Mouse (Mus musculus): ENCODE measurements around the gene Zfp503.

Gene Zfp503

DNA sequence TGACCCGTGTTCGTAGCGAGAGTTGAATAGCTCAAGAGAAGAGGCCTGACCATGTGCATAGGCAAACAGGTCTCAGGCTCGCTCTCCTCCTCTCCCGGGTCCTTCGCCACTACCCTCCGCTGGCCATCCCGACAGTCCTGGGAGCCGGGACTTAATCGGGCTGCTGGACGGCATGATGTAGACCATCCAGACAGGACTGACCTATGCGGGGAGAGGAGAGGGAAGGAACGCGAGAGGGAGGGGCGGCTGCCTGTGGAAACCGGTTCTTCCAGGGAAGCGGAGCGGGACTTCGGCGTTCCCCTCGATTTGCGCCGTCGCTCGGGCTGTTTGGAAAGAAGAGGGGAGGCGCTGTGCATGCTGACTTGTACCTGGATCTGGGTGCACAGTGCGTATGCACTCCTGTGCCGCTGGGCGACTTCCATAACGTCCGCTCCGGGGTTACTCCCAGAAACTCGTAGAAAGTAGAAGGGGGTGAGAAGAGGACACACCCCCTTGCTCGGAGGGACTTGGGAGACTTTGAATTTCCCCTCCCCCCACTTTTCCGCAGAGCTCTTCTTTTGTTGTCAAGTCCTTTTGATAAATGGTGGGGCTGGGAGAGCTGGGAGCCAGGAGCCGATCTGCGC lies at the start of gene Zfp503:
Zfp503 (minus strand) TSS at position 311 of the 623 bp plus-strand sequence.
- DNase-seq (ENCODE audit: extremely low spot score, low spot score) = peak; percentile 85

DNA sequence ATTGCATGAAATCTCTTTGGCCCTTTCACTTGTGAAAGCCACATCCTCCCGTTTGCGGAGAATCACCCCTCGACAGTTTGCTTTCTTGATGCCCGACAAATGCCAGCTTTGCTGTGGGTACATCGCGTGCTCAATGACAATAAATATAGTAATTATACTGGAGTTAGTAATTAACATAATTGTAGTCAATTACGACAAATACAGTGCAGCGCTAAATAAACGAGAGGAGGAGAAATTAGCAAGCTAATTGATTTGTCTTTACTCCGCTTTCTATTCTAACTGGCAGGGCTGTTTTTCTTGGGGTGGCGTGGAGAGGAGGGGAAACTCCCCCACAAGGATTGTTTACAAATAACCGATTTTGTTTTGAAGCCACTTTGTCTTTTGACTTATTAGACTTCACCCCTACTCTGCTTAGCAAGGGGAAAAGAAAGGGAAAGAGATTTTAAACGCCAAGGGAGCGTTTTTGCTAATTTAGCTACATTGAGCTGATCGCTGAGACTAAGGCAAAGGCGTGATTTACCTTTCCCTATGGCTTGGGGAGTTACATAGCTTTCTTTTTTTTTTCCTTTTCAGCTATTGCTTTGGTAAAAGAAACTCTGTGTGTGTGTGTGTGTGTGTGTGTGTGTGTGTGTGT lies 48.2 kb upstream of the Zfp503 start:
- no peak for DNase-seq (ENCODE audit: extremely low spot score, low spot score)

DNA sequence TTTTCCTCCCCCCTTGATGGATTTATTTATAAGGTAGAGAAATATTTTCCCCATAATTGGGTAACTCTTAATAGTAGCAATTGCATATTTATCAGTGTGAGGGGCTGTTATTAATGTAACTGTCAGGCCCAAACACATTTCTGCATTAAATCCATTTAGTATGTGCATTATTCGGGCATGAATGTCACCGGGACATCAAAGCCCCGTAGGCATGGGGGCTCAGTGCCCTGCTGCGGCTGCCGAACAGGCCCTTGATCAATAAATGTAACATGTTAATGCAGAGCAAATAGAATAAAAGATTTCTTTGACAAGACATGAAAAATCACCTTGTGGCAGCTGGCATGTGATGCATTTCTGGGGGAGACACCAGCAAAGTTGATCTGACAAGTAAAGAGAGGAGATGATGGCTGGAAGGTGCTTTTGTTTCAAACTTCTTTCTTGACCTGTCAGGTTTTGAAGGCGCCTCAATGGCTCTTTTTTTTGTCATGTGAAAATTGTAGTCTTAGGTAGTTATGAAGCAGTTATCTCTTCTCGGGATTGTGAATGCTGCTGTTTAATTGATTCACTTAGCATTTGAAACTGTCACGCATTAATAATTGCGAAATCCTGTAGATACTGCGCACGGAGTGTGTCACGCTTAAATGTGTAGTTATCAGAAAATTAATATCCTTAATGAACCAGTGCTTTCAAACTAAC lies 47.5 kb upstream of the Zfp503 start:
- DNase-seq (ENCODE audit: extremely low spot score, low spot score) = no peak

DNA sequence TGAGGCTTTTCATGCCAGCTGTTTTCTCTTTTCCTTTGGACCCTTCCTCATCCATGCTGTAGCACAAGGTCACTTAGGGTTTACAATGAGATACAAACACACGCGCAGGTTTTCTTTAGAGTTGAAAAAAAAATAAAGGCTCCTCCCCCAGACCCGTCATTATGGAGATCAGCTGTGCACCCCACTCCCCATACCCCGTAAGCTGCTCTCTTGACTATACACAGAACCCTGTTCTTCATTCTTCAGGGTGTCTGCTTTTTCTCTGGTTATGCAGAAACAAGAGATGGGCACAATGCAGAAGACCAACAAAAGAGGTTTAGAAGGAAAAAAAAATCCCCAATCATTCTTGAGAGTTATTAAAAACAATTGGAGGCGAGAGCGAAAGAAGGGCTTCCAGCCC lies 46.9 kb upstream of the Zfp503 start:
- DNase-seq (ENCODE audit: extremely low spot score, low spot score) = no peak

DNA sequence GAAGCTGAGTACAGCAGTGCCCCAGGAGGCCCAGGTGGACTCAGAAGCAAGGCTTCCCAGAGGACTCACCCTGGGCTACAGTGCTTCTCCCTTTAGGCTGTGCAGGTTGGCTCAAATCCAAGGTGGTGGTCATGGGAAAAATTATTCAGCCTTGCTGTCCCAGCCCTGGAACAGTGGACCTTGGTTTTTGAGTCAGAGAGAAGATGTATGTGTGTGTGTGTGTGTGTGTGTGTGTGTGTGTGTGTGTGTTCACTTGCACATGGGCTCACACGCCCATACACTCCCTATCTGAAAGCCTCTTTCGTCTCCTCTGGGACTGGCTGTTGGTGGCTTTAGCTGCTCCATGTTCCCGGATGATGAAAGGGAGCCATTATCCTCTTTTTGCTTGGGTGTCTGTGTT lies 46.5 kb upstream of the Zfp503 start:
- no peak for DNase-seq (ENCODE audit: extremely low spot score, low spot score)

DNA sequence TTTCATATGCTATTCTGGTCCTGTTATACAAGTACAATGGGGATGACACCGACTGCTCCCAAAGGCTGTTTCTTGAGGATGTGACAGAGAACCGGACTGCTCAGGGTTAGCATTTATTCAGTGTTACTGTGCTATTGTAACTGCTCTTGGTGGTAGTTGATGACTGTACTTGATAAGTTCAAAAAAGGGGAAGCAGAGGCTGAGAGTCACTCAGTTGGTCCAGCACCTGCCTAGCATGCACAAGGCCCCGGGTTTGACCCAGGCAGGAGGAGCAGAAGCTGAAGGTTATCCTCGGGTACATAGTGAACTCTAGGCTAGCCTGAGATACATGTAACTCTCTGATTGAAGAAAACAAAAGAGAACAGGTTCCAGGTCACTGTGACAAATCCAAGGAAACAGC lies 34.1 kb upstream of the Zfp503 start:
- DNase-seq (ENCODE audit: extremely low spot score, low spot score) = no peak

DNA sequence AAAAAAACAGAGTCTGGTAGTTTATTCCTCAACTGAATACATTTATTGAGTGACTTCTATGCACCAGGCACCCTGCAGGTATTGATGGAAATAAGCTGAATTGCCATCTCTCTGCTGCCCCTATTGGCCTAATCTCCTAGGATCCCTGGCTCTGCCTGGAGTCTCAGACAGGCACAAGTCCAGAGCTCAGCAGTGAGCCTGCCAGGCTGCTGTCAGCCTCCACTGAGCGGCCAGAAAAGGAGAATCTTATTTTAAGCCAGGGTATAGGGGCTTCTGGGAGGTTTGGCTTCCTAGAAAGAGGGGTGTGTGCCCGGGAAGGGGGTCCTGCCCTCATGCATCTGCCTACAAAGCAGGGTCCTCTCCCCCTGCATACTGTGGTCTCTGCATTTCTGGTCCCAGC lies 31.5 kb upstream of the Zfp503 start:
- no peak for DNase-seq (ENCODE audit: extremely low spot score, low spot score)

DNA sequence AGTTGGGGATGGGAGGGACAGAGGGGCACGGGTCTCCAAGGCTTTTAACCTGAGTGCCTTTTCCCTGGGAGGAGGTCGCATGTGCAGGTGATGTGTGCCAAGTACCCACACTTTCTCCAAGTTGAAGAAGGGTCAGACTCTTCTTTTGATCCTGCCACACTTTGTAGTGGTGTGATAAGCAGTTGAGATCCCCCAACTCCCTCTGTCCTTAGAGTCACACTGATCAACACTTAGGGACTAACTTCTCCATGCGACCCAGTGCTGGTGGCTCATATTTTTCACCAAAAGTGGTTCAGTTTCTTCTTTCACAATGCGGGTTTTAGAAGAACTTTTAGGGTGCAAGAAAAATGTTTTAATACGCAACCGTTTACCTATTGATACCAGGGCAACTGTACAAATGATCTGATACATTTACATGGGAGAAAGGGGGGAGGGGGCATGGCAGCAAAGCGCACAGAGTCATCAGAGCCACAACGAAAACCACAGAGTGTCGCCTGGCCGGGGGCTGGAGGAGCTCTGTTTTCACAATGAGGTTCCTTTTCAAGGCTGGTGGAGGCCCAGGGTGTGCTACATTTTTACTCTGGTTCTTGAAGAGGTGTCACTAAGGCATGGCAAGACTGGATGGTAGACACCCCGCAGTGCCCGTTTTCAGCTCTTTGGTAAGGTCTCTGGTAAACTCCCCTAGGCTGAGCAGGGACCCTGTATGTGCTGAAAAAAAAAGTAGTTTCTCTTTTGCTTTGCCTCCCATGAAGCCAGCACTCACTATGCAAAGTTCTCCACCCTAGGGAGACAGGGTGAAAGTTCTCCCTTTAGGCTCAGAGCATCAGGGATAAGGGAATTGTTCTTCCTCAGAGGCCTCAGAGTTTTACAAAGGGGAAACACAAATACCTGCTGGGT lies 30.8 kb upstream of the Zfp503 start:
- no peak for DNase-seq (ENCODE audit: extremely low spot score, low spot score)

DNA sequence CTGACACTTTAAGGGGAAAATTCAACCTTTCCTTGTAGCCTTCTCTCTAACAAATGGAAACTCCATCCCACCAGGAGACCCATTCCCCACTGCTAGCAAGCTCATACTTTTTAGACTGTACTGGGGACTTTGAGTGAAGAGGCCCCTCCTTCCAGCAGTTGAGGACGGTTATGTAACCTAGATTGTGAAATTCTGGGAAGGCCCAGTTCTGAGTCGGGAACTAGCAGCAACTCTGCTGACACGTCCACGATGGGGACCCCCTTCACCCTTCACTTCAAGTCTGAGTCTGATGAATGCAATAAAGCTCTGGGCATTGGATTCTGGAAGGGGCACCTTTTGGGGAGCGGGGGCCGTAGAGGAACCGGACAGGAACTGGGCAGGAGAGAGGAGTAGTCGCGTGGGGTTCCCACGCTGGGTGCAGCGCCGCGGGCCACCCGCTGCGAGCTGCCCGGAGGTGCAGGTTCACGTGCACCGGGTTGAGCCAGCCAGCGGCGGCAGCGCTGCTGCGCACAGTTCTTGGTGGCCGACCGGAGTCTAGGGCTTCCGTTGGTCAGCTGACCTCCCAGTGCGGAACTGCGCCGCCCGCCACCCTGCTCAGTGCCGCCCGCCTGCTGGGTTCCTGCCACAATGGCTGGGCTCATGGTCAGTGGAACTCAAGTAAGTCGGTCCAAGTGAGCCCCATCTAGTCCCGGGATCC lies 30.0 kb upstream of the Zfp503 start, which contains the start of gene Lrmda:
Lrmda (plus strand) TSS at position 461 of the 697 bp plus-strand sequence.
- peak; percentile 69 for DNase-seq (ENCODE audit: extremely low spot score, low spot score)

DNA sequence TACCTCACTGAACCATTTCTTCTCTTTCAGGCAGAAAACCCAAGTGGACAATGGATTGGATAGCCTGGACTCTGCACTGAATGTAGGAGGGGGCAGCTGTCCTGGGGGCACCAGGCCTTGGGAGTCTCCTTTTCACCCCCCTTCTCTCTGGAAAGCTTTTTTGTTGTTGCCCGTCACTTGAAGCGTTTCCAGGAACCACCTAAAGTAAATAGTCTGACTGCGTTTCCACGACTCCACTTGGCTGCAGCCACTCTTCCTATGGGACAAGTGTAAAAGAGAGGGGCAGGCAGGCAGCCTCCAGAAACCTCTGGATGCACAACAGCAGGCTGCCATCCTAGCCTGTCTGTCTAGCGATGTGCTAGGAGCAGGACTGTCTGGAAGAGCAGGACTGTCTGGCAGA lies 27.6 kb upstream of the Zfp503 start:
- no peak for DNase-seq (ENCODE audit: extremely low spot score, low spot score)

DNA sequence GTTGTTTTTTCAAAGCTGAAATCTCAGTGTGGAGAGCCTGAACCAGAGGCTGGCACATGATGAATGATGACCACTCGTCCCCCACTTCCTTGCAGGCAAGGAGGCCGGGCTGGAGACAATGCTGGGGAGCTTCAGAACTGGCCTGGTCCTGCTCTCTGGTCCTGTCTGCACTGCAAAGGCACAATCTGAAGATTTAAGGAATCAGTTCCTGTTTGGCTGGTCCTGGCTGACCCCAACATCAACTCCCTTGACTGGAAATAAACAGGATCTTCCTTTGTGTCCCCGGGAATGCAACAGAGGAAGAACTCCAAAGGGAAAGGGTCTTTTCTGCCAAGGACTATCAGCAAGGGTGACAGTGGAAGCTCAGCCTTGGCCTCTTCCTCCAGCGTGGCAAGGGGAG lies 25.4 kb upstream of the Zfp503 start:
- DNase-seq (ENCODE audit: extremely low spot score, low spot score) = no peak

DNA sequence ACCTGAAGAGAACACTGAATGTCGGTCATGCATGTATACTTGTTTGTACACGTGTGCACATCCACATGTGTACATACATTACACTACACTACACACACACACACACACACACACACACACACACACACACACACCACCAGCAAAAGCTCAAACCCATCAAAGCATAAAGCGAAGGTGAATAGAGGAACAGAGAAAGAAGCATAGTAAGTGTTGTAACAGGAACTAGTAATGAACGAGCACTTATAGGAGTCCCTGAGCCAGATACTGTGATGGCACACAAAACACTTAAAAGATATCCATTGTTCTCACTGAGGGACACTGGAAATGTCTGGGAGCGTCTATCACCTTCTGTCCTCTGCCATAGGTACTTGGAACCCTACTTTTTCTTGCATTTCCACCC lies 24.9 kb upstream of the Zfp503 start:
- no peak for DNase-seq (ENCODE audit: extremely low spot score, low spot score)

DNA sequence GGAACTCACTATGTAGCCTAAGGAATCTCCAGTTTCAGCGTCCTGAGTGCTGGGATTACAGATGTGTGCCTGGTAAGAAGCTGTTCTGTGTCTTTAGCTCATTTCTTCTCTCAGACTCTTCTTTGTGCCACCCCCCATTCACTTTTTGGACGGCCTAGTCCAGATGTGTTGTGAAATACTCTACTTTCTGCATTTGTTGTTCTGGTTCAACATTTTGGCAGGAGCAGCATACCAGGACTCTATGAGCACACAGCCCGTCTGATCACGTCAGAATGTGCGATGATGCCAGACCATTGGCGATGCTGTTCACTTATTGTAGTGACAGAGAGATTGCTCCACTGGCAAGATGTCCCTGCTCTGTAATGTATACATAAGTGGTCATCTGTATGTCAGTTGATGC lies 17.6 kb upstream of the Zfp503 start:
- no peak for DNase-seq (ENCODE audit: extremely low spot score, low spot score)

DNA sequence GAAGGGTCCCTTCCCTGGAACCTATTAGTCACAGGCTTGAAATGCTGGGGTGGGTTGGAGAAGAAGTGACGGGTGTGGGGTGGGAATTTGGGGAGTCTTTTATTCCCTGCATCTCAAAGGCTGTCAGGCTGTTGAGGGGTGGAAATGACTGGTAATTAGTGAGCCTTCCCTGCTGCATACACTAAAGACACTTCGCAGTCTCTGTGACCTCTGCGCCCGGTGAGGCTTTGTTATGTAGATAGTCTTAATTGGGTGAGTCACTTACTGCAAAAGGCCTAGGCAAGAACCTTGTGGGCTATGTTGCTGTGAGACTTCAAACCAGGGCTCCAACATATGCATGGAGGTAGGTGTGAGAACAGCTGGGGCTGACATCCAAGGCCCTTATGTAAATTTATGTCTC lies 15.5 kb upstream of the Zfp503 start:
- no peak for DNase-seq (ENCODE audit: extremely low spot score, low spot score)

DNA sequence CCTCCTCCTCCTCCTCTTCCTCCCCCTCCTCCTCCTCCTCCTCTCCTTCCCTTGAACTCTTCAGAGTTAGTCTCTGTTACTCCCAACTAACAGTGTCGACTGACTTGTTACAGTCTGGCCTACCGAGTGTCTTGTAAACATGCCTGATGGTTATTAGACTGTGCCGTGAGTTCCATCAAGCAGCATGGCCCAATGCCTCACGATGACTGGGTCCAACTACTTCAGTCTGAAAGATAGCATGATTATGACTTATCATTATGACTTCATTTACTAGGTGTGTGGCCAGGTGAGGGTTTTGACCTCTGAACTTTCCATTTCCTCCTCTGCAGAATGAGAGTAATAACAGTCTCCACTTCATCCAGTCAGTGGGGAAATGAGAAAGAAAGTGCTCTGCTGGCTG lies 14.2 kb upstream of the Zfp503 start:
- no peak for DNase-seq (ENCODE audit: extremely low spot score, low spot score)

DNA sequence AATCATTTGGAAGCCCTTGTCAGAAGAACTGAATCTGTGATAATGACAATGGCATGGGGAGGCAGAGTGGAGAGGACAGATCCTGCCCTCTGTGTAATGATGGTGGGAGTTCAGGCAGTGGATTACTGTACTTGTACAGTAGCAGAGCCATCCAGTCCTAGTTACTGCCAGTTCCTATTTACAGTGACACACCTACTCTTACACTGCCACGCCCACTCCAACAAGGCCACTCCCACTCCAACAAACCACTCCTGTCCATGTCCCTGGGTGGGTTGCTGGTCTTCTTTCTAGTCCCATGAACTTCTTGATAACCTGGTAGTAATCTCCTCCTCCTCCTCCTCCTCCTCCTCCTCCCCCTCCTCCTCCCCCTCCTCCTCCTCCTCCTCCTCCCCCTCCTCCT lies 13.8 kb upstream of the Zfp503 start:
- no peak for DNase-seq (ENCODE audit: extremely low spot score, low spot score)

DNA sequence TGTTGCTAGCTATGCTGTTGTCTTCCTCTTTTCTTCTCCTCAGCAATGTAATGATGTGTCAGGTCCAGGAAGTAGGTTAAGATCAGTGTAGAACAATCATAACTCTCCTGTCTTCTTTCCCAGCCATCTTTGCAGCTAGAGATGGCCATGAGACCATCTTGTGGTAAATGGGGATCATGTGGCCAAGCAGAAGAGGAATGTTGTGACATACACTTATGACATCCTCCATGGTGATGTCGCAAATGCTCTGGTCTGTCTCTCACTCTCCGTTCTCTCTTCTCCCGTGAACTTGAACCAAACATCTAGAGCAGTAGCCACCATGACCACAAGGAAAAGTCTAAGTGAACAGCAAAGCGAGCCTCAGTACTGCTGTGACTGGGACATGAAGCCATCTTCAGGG lies 10.2 kb upstream of the Zfp503 start:
- no peak for DNase-seq (ENCODE audit: extremely low spot score, low spot score)

DNA sequence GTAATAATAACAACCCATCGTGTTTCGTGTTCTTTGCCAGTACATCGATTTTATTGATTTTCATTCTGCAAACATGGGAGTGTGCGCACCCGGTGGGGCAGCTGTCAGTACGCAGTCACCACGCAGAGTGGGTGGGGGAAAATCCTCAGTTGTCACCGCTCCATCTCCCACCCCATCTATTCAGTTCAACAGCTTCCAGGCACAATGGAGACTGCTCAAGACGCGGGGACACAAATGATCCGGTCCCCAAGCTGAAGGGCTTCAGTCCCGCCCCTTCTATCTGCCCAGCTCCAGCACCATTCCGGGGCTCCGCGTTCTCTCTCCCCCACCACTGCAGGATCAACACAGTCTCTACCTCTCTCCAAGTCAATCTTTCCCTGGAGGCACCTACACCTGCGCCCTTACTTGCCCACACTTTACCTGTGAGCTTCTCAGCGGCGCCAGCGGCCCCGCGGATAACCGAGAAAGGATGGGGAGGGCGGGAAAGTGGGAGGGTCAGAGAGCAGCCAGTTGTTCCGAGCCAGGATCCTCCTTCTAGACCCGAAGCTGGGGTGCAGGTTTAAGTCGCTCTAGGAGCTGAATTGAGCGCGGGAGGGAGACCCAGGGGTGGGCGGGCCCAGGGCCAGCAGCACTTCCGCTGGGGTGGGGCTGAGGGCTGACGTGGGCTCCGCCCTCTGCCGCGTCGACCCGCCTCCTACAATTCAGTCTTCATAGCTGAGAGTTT lies 5.8 kb upstream of the Zfp503 start:
- peak; percentile 77 for DNase-seq (ENCODE audit: extremely low spot score, low spot score)

DNA sequence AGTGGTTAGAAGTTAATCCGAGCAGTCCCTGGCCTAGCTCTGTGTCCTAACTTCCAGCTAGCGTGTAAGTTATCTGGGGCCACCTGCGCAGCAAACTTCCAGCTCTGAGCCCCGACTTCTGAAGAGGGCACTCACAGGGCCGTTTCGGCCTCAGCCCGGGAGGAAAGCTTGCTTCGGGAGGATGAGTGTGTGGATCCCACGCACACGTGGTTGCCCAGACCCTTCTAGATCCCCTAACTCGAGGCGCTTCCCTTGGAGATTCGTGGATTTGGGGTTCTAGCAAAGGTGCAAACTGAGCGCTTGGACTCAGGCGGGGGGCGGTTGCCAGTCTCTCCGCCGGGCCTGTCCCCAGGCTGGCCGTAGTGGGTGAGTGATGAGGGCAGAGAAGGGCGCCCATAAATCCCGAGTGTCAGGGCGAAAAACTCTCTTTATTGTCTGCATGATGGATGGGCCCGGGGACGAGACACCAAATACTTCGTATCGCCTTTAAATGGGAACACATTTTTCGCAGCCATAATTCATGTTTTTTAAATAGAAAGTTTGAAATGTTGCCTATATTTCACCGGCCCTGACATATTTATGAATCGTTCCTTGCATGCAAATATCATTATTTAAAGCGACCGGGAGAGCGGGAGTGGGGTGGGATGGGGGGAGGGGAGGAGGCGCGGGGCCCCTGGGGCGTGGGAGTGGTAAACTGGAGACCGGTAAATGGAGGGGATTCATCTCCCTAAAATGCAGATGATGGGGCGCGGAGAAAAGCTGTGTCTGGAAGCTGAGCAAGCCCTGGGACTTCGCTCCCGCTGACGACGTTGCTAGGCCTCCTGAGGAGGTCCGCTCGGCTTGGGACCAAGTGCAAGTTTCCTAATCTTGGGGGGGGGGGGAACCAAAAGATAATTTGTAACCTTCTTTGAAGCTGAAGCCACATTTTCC lies 4.9 kb upstream of the Zfp503 start:
- DNase-seq (ENCODE audit: extremely low spot score, low spot score) = peak; percentile 84

Data from neural tube, embryonic 10.5 days (tissue).